Mouse (Mus musculus) kidney, adult 2 months (tissue): ENCODE data around the gene Stam2.

ENCODE experiments used
- CTCF ChIP-seq: fragments of 200-500 bp; conservative IDR thresholded peaks from 2 replicates; pipeline ENCODE4 v1.5.1; 2011; ENCODE audit warnings: low read depth, mild to moderate bottlenecking, control low read depth, low read length, moderate library complexity, mixed read lengths; ENCODE audit not compliant: insufficient read depth, insufficient read length
- POLR2A ChIP-seq: fragments of 200-500 bp; IDR thresholded peaks from one replicate; pipeline ENCODE4 v1.6.1; 2011; ENCODE audit warnings: low read depth, low read length, control low read depth

- no peak for TF ChIP-seq POLR2A
- no peak for TF ChIP-seq CTCF
Measured at GRCm38 (mm10) chr2:52763891-52764290, 21.8 kb upstream of the Stam2 start.
